Mouse (Mus musculus) T-helper 17 cell (primary cell): Measurements from ENCODE around the gene Wdr63.

Source experiments
- in situ Hi-C, 2 experiments: fragments of 300-600 bp; cut with MboI, MseI; formaldehyde crosslinking; loops; 1 replicate in 1 of 2; 2 replicates in 1 of 2; pipeline ENCODE4 v1.15.1; 2025; ENCODE audit warnings: high pct_unique_total_duplicates in 2 of 2

Wdr63 gene

GRCm38 (mm10) chr3:146053873-146054272, 54.1 kb downstream of the Wdr63 start:
- in situ Hi-C loops: no loop called here

GRCm38 (mm10) chr3:146053082-146053814, 54.7 kb downstream of the Wdr63 start:
- in situ Hi-C loops: no loop called here

- in situ Hi-C loops: no loop called here
Observed at GRCm38 (mm10) chr3:146051277-146052007, 56.5 kb downstream of the Wdr63 start.

GRCm38 (mm10) chr3:146049951-146050350, 58.0 kb downstream of the Wdr63 start:
- in situ Hi-C loops: no loop called here

- in situ Hi-C loops: no loop called here
Observed at GRCm38 (mm10) chr3:146047704-146048207, 60.2 kb downstream of the Wdr63 start.

GRCm38 (mm10) chr3:146046076-146046475, 61.9 kb downstream of the Wdr63 start:
- in situ Hi-C loops: no loop called here

- in situ Hi-C loops: no loop called here
Observed at GRCm38 (mm10) chr3:146044977-146045376, 63.0 kb downstream of the Wdr63 start.

- in situ Hi-C loops: no loop called here
Observed at GRCm38 (mm10) chr3:146041382-146041781, 66.5 kb downstream of the Wdr63 start.

GRCm38 (mm10) chr3:146039132-146039903, 68.6 kb downstream of the Wdr63 start:
- in situ Hi-C loops: no loop called here

- in situ Hi-C loops: no loop called here
Observed at GRCm38 (mm10) chr3:146037906-146038305, 70.0 kb downstream of the Wdr63 start.

GRCm38 (mm10) chr3:146032976-146033375, 75.0 kb downstream of the Wdr63 start:
- in situ Hi-C loops: no loop called here

- in situ Hi-C loops: no loop called here
Observed at GRCm38 (mm10) chr3:146030255-146030836, 77.6 kb downstream of the Wdr63 start.

GRCm38 (mm10) chr3:146029234-146029633, 78.7 kb downstream of the Wdr63 start:
- in situ Hi-C loops: no loop called here

- in situ Hi-C loops: no loop called here
Observed at GRCm38 (mm10) chr3:146028406-146028805, 79.5 kb downstream of the Wdr63 start.

GRCm38 (mm10) chr3:146027116-146027515, 80.8 kb downstream of the Wdr63 start:
- in situ Hi-C loops: no loop called here

- in situ Hi-C loops: no loop called here
Observed at GRCm38 (mm10) chr3:146025499-146025898, 82.4 kb downstream of the Wdr63 start.

GRCm38 (mm10) chr3:146024746-146025145, 83.2 kb downstream of the Wdr63 start:
- in situ Hi-C loops: no loop called here

- in situ Hi-C loops: no loop called here
Observed at GRCm38 (mm10) chr3:146022232-146022631, 85.7 kb downstream of the Wdr63 start.

GRCm38 (mm10) chr3:146017521-146017920, 90.4 kb downstream of the Wdr63 start:
- in situ Hi-C loops: no loop called here

GRCm38 (mm10) chr3:146016979-146017378, 91.0 kb downstream of the Wdr63 start:
- in situ Hi-C loops: no loop called here

GRCm38 (mm10) chr3:146014321-146014720, 93.6 kb downstream of the Wdr63 start:
- in situ Hi-C loops: no loop called here

GRCm38 (mm10) chr3:146013490-146013889, 94.4 kb downstream of the Wdr63 start:
- in situ Hi-C loops: no loop called here
